In the genomic region with DNA sequence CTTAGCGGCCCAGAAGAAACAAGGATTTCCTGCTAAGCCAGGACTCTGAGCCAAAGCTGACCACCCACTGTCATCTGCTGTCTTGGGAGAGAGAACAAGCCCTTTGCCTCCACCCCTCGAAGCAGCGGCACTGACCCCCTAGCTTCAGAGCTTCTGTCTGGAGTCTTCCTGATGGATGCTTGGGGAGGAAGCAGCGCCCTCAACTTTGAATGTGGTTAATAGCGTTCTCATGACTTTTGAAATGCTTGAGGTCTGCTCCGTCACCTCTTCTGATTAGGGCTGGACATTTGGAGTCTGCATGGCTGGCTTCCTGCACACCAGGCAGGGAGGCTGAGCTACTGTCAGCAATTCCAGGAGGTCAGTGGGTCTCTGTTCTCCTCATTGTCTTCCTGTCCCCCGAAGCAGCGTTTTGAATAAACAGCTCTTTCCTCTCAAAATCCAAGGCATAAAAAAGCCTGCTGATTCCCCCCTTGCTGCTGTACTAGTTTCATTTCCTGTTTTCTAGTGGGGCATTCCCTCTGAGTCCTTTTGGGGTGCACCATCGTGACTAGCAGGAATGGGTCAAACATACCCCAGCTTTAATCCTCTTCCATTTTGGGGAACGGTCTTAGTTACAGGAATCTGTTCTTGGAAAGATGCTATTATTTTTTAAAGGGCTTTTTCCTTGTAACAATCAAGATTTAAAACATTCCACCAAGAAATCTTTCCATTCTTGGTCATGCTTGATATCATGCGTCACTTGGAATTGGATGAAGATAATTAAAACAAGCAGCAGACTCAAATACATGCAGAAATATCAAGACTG, we compare ENCODE assay signal across 9 mouse cellular contexts.
A peak's percentile ranks its signal among the peaks of the same experiment; 100 is the strongest.
DNase-seq lines count a peak whose midpoint lies in the region; ATAC-seq lines count a peak whose summit lies in the region.
"Had no signal": no experiment of that assay in that cellular context is flagged by ENCODE, and none has a peak within 500 bp of the region (broad histone marks: within the 10 kb centered on the region; RNA-seq: fewer than 3 reads in every experiment).

No protein-coding gene starts in this region.

- no peak for ATAC-seq in forebrain, embryonic 11.5 days (replicated peaks; ENCODE audit: low FRiP score)
- peak; percentile 76 for ATAC-seq in heart, embryonic 16.5 days (replicated peaks; ENCODE audit: extremely low read depth, insufficient read depth, low FRiP score)
- ATAC-seq in megakaryocyte, adult 5-6 weeks (ENCODE audit: poor library complexity, severe bottlenecking): peak; percentile 89

- H3K9ac ChIP-seq in forebrain, embryonic 11.5 days (ENCODE audit: low read length): no peak overlapping the region
- H3K9ac ChIP-seq in heart, embryonic 16.5 days (ENCODE audit: low read length): no peak overlapping the region

- WGBS in forebrain, embryonic 10.5 days: 73% methylated on average over 11 of the region's 11 CpGs
- 78% methylated on average over 11 of the region's 11 CpGs for WGBS in forebrain, embryonic 11.5 days
- whole genome bisulfite sequencing in heart, embryonic 16.5 days: 50% methylated on average over 11 of the region's 11 CpGs

- no peaks in the 10 kb centered on the region for H3K36me3 ChIP-seq in forebrain, embryonic 10.5 days (replicated peaks)
- H3K36me3 ChIP-seq in forebrain, embryonic 11.5 days (ENCODE audit: control insufficient read depth, insufficient read depth, low read length): no peaks in the 10 kb centered on the region
- no peaks in the 10 kb centered on the region for H3K36me3 ChIP-seq in heart, embryonic 16.5 days (ENCODE audit: control insufficient read depth, insufficient read depth)
- H3K36me3 ChIP-seq: hindbrain, embryonic 10.5 days had no signal

- H3K27ac ChIP-seq in forebrain, embryonic 10.5 days: peak overlapping the region; percentile 51; the same call in 1 of the 2 replicates
- H3K27ac ChIP-seq in forebrain, embryonic 11.5 days (ENCODE audit: low read depth, low read length): no peak overlapping the region
- H3K27ac ChIP-seq in heart, embryonic 16.5 days (ENCODE audit: low read length): peak overlapping the region; percentile 65
- H3K27ac ChIP-seq: hindbrain, embryonic 10.5 days had no signal

- no peak for DNase-seq in forebrain, embryonic 10.5 days (ENCODE audit: extremely low spot score, low spot score)
- no peak for DNase-seq in forebrain, embryonic 11.5 days (ENCODE audit: low spot score)
- DNase-seq in kidney, postnatal 36 days: peak; percentile 54 to 61
- no peak for DNase-seq in spleen, adult 12 weeks (ENCODE audit: low spot score)
- DNase-seq in gastrocnemius, postnatal 36 days: no peak
- no peak for DNase-seq in cerebellum, postnatal 36 days

- no peak overlapping the region for H3K4me3 ChIP-seq in forebrain, embryonic 10.5 days
- H3K4me3 ChIP-seq in forebrain, embryonic 11.5 days (ENCODE audit: low read depth, low read length): no peak overlapping the region
- H3K4me3 ChIP-seq in heart, embryonic 16.5 days (ENCODE audit: low read length): no peak overlapping the region
- H3K4me3 ChIP-seq: hindbrain, embryonic 10.5 days had no signal

- H3K4me1 ChIP-seq in forebrain, embryonic 10.5 days: no peaks in the 10 kb centered on the region
- no peaks in the 10 kb centered on the region for H3K4me1 ChIP-seq in forebrain, embryonic 11.5 days (replicated peaks; ENCODE audit: control insufficient read depth, insufficient read depth, low read length)
- no peaks in the 10 kb centered on the region for H3K4me1 ChIP-seq in heart, embryonic 16.5 days (ENCODE audit: control insufficient read depth, insufficient read depth, low read length)

- no peaks in the 10 kb centered on the region for H3K9me3 ChIP-seq in forebrain, embryonic 10.5 days
- H3K9me3 ChIP-seq in forebrain, embryonic 11.5 days (ENCODE audit: control insufficient read depth, low read length): no peaks in the 10 kb centered on the region
- H3K9me3 ChIP-seq in heart, embryonic 16.5 days (replicated peaks; ENCODE audit: control insufficient read depth, low read length): no peaks in the 10 kb centered on the region
- H3K9me3 ChIP-seq: hindbrain, embryonic 10.5 days had no signal

- intact Hi-C loops in gastrocnemius, postnatal 36 days (cut with DNase I): no loop called here

- H3K4me2 ChIP-seq in forebrain, embryonic 11.5 days (ENCODE audit: low read depth, low read length, severe bottlenecking): no peak overlapping the region
- H3K4me2 ChIP-seq in heart, embryonic 16.5 days (ENCODE audit: low read depth, low read length): peak overlapping the region; percentile 10; the same call in 1 of the 2 replicates

- no peaks in the 10 kb centered on the region for H3K27me3 ChIP-seq in forebrain, embryonic 10.5 days (ENCODE audit: poor library complexity, severe bottlenecking)
- no peaks in the 10 kb centered on the region for H3K27me3 ChIP-seq in forebrain, embryonic 11.5 days (ENCODE audit: control insufficient read depth, insufficient read depth, low read length)
- no peaks in the 10 kb centered on the region for H3K27me3 ChIP-seq in heart, embryonic 16.5 days (ENCODE audit: control insufficient read depth, insufficient read depth, low read length)

Comparison
In these comparisons a context has a peak if more than half of its experiments do, and no peak if none do; other contexts are left out.
1. DNase-seq: peak in kidney, postnatal 36 days (2 of 2); none in forebrain, embryonic 10.5 days (single experiment), forebrain, embryonic 11.5 days (single experiment), spleen, adult 12 weeks (single experiment), gastrocnemius, postnatal 36 days (0 of 2) and cerebellum, postnatal 36 days (0 of 2).